Mouse (Mus musculus): ENCODE measurements around the gene Klhl5. TPM values are rescaled to one million over a fixed set of nuclear protein-coding genes. Genes with fewer than 3 reads are reported as not detected.

Gene Klhl5
- polyA plus RNA-seq, 1 experiment from 2014 or later: 14.5 TPM

DNA sequence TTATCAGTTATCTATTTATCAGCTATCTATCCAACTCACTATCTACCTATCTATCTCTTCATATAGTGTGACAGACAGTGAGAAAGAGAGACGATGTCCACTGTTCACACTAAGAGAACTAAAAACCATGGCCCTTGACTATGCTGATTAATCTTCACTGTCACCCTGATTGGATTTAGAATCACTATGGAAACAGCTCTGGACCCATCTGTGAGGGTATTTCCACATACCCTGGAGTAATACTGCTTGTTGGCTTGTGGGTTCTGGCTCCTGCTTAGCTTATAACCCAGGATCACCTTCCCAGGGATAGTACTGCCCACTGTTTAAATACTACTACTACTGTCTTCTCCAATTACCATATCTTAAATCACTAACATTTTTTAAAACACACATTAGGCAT is 74.9 kb downstream of the Klhl5 start:
- Histone ChIP-seq H3K9me3 (replicated peaks) (no peaks in the 10 kb centered on the region), H3K4me3 (no peak overlapping the region), H3K4me1 (no peaks in the 10 kb centered on the region; the same call in 1 of the 2 replicates), H3K36me3 (no peaks in the 10 kb centered on the region), H3K27ac (replicated peaks) (no peak overlapping the region), H3K27me3 (ENCODE audit: low read depth, poor library complexity, severe bottlenecking) (no peaks in the 10 kb centered on the region)
- DNase-seq (ENCODE audit: low spot score): no peak
- WGBS: 86% methylated on average over 1 of the region's 1 CpGs

DNA sequence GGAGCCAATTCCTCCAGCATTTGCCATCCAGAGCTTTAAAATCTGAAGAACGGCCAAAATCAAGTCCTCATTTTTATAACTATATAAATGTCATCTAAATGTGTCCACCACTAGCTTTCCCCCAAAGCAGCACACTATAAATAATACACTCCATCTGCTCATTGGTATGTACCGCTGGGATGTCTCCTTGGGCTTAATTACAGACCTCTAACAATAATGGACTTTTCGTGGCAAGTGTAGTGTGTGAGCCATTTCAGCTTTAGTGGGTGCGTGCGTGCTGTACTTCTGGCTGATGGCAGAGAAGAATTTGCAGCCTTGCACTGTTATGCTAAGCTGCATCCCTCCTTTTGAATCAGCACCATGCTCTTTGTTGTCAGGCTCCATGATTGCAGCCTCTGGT is 84.3 kb downstream of the Klhl5 start:
- peak; percentile 7 for DNase-seq (ENCODE audit: low spot score)
- H3K4me1 ChIP-seq: no peaks in the 10 kb centered on the region
- H3K4me3 ChIP-seq: no peak overlapping the region
- WGBS: 92% methylated on average over 5 of the region's 5 CpGs
- no peaks in the 10 kb centered on the region for H3K36me3 ChIP-seq
- no peaks in the 10 kb centered on the region for H3K27me3 ChIP-seq (ENCODE audit: low read depth, poor library complexity, severe bottlenecking)
- peaks cover 3% of the 10 kb centered on the region for H3K9me3 ChIP-seq (replicated peaks)
- H3K27ac ChIP-seq (replicated peaks): no peak overlapping the region

DNA sequence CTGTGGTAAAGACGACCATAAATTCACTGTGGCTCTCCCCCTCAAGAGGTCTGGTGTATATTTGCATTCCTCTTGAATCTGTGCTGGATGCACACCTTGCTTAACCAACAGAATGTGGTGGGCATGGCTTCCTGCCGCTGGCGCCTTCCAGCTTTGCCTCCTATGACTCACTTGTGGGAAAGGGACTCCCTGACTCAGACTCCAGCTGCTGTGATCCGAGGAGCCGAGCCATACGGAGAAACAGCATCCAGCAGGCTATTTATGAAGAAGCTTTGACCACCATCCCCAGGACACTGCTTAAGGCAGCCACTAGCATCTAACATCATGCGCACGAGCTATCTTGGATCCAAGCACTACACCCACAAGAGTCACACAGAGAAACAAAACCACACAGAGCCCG is 87.1 kb downstream of the Klhl5 start:
- 93% methylated on average over 9 of the region's 9 CpGs for WGBS
- peaks cover 3% of the 10 kb centered on the region for H3K9me3 ChIP-seq (replicated peaks)
- H3K27ac ChIP-seq (replicated peaks): no peak overlapping the region
- DNase-seq (ENCODE audit: low spot score): peak; percentile 9
- H3K27me3 ChIP-seq (ENCODE audit: low read depth, poor library complexity, severe bottlenecking): no peaks in the 10 kb centered on the region
- no peaks in the 10 kb centered on the region for H3K36me3 ChIP-seq
- H3K4me1 ChIP-seq: peaks cover 9% of the 10 kb centered on the region
- H3K4me3 ChIP-seq: no peak overlapping the region

DNA sequence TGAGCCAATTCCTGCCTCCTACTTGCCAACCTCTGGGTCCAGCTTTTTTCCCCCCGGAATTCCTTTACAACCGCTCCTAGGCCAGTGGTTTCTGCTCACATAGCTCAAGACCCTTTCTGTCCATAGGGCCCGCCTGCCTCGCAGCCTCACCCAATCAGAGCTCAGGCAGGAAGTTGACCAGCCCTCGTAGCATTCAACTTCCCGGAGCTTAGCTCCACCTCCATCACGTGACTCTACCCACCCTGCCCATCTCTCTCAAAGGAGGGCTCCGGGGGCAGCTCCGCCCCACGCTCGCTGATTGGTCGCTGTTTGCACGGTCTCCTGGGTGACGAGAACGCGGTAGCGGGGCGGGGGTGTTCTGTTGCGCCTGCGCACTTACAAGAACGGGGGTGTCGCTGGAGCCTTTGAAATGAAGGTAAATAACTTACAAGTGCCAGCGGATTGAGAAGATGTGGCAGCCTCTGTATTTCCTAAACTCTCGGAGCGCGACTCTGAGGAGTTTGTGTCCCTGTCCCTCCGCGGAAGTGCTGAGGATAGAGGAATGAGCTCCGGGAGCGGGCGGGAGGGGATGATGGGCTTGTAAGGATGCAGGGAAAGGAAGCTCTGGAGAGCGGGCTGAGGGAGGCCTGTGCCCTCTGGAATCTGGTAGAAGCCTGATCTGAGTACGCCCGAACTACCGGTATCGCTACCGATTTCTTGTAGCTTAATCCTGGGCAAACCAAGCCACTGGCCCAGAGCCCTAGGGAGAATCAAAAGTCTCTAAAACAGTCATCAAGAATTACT is 92.2 kb downstream of the Klhl5 start, which contains the start of gene Wdr19:
TSS of gene Wdr19 (plus strand) at position 351 of the 783 bp plus-strand sequence.
- H3K4me1 ChIP-seq: peaks cover 17% of the 10 kb centered on the region
- H3K27ac ChIP-seq (replicated peaks): peak within 1 kb of the TSS; percentile 87
- WGBS: under 1% methylated on average over 37 of the region's 37 CpGs
- peak within 1 kb of the TSS; percentile 76 for H3K4me3 ChIP-seq
- 0 out of 2 replicates have a peak, but pooled peaks cover 4% of the 10 kb centered on the region for H3K36me3 ChIP-seq
- H3K27me3 ChIP-seq (ENCODE audit: low read depth, poor library complexity, severe bottlenecking): no peaks in the 10 kb centered on the region
- DNase-seq (ENCODE audit: low spot score): peak; percentile 98
- no peaks in the 10 kb centered on the region for H3K9me3 ChIP-seq (replicated peaks)

DNA sequence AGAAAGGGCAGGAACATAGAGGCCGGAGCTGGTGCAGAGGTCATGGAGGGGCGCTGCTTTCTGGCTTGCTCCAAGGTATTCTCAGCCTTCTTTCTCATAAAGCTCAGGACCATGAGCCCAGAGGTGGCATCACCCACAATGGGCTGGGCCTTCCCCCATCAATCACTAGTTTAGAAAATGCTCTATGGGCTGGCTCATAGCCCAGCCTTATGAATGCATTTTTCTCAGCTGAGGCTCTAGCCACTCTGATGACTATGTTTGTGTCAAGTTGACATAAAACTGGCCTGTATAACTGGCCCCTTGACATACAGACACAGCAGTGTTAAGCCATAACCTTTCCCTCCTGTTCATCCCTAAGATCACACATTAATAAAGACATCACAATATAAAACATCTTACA is 97.4 kb downstream of the Klhl5 start:
- DNase-seq (ENCODE audit: low spot score): no peak
- Histone ChIP-seq H3K36me3 (0 out of 2 replicates have a peak, but pooled peaks cover 4% of the 10 kb centered on the region), H3K27ac (replicated peaks) (no peak overlapping the region), H3K9me3 (replicated peaks) (no peaks in the 10 kb centered on the region), H3K4me1 (peaks cover 8% of the 10 kb centered on the region), H3K4me3 (no peak overlapping the region), H3K27me3 (ENCODE audit: low read depth, poor library complexity, severe bottlenecking) (no peaks in the 10 kb centered on the region)
- WGBS: 93% methylated on average over 2 of the region's 2 CpGs

DNA sequence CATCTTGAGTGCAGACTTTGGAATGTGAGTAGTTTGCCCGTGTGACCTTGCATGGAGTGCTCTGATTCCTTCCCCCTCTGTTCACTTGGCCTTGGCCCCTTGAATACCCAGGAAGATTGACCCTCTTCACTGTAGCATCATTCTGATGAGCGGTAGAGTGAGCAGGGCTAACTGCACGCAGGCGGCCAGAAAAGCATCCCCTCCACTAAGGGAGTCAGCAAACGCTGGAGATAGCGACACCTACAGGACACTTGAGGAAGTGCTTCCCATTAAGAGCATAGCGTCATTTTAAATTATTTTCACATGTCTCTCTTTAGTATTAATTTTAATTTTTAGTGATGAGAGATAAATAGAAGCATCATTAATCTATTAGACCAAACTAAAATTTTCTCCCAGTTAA is 106.0 kb downstream of the Klhl5 start:
- Histone ChIP-seq H3K4me1 (no peaks in the 10 kb centered on the region), H3K4me3 (no peak overlapping the region), H3K36me3 (no peaks in the 10 kb centered on the region), H3K27ac (replicated peaks) (no peak overlapping the region), H3K27me3 (ENCODE audit: low read depth, poor library complexity, severe bottlenecking) (no peaks in the 10 kb centered on the region), H3K9me3 (replicated peaks) (no peaks in the 10 kb centered on the region)
- WGBS: 24% methylated on average over 7 of the region's 7 CpGs
- peak; percentile 32 for DNase-seq (ENCODE audit: low spot score)

Other genes with a start within 250 kb of the Klhl5 start
- gene Tlr1, start 174.0 kb upstream of the Klhl5 start, polyA plus RNA-seq (2016; fragmentation: Nextera tagmentation; extraction: Ambion mirVana): 0.25 and 0.32 TPM in 2 replicates
- gene Tlr6, start 147.4 kb upstream of the Klhl5 start, polyA plus RNA-seq (2016; fragmentation: Nextera tagmentation; extraction: Ambion mirVana): 0.21 and 0.39 TPM in 2 replicates
- gene Fam114a1, start 137.5 kb upstream of the Klhl5 start, polyA plus RNA-seq (2016; fragmentation: Nextera tagmentation; extraction: Ambion mirVana): 16.8 and 19.0 TPM in 2 replicates
- 0.15 TPM in 1 of 2 replicates, not detected in the other for gene Tmem156, start 15.4 kb upstream of the Klhl5 start, polyA plus RNA-seq (2016; fragmentation: Nextera tagmentation; extraction: Ambion mirVana)
- gene Wdr19, start 92.2 kb downstream of the Klhl5 start, polyA plus RNA-seq (2016; fragmentation: Nextera tagmentation; extraction: Ambion mirVana): 12.4 and 12.7 TPM in 2 replicates
- gene Rfc1, start 228.1 kb downstream of the Klhl5 start, polyA plus RNA-seq (2016; fragmentation: Nextera tagmentation; extraction: Ambion mirVana): 87.3 and 103 TPM in 2 replicates
- gene Klb, start 240.8 kb downstream of the Klhl5 start, polyA plus RNA-seq (2016; fragmentation: Nextera tagmentation; extraction: Ambion mirVana): 0.06 TPM in 1 of 2 replicates, not detected in the other